9 mouse cellular contexts compared by ENCODE assay signal in genomic region chr5:137189326-137189725, GRCm38 (mm10). TPM values are rescaled to one million over a fixed set of nuclear protein-coding genes. Genes with fewer than 3 reads are reported as not detected.
DNase-seq lines count a peak whose midpoint lies in the region; ATAC-seq and TF ChIP-seq lines count a peak whose summit lies in the region.
"Had no signal": no experiment of that assay in that cellular context is flagged by ENCODE, and none has a peak within 500 bp of the region (broad histone marks: within the 10 kb centered on the region; RNA-seq: fewer than 3 reads in every experiment).

No protein-coding gene starts in this region.

- peak overlapping the region; percentile 75 for H3K9ac ChIP-seq in hindbrain, embryonic 11.5 days (ENCODE audit: low read depth, low read length)

- TF ChIP-seq CTCF in testis, adult 2 months (IDR thresholded peaks at IDR 0.05; ENCODE audit: control insufficient read depth, insufficient read depth, insufficient replicate concordance, low read depth, low read length) = no peak

- H3K4me1 ChIP-seq in testis, adult 2 months (ENCODE audit: control insufficient read depth, insufficient read depth, low read length) = peaks cover 2% of the 10 kb centered on the region; the same call in 1 of the 2 replicates
- H3K4me1 ChIP-seq in hindbrain, embryonic 11.5 days (replicated peaks; ENCODE audit: control insufficient read depth, insufficient read depth, low read length) = no peaks in the 10 kb centered on the region

- H3K4me3 ChIP-seq in testis, adult 2 months (ENCODE audit: control insufficient read depth, low read depth, low read length) = peak overlapping the region; percentile 63
- H3K4me3 ChIP-seq in hindbrain, embryonic 11.5 days (ENCODE audit: low read depth, low read length) = peak overlapping the region; percentile 42

- H3K27me3 ChIP-seq in testis, adult 2 months (ENCODE audit: control insufficient read depth, insufficient read depth, low read length) = no peaks in the 10 kb centered on the region
- no peaks in the 10 kb centered on the region for H3K27me3 ChIP-seq in hindbrain, embryonic 11.5 days (ENCODE audit: control insufficient read depth, insufficient read depth, low read length)

- WGBS in hindbrain, embryonic 11.5 days = 4% methylated on average over 34 of the region's 34 CpGs

- H3K9me3 ChIP-seq in hindbrain, embryonic 11.5 days (ENCODE audit: control insufficient read depth, low read length) = no peaks in the 10 kb centered on the region

- no peak for ATAC-seq in hindbrain, embryonic 11.5 days (ENCODE audit: low FRiP score)
- peak; percentile 91 for ATAC-seq in megakaryocyte, adult 5-6 weeks (ENCODE audit: poor library complexity, severe bottlenecking)

- no peak overlapping the region for H3K27ac ChIP-seq in testis, adult 2 months (ENCODE audit: control insufficient read depth, insufficient read depth, low read depth, low read length)
- H3K27ac ChIP-seq in hindbrain, embryonic 11.5 days (ENCODE audit: low read depth, low read length) = no peak overlapping the region

- H3K36me3 ChIP-seq in testis, adult 2 months (ENCODE audit: control insufficient read depth, insufficient read depth, low read length) = no peaks in the 10 kb centered on the region
- H3K36me3 ChIP-seq in hindbrain, embryonic 11.5 days (ENCODE audit: control insufficient read depth, insufficient read depth, low read length) = no peaks in the 10 kb centered on the region

- DNase-seq in adrenal gland, postnatal 10 days = peak; percentile 17
- DNase-seq in adrenal gland, postnatal 4 days (ENCODE audit: low spot score in 2 of 2) = no peak
- no peak for DNase-seq in testis, postnatal 14 days (ENCODE audit: low spot score)
- DNase-seq in hindbrain, embryonic 11.5 days (ENCODE audit: low spot score) = peak; percentile 56
- peak; percentile 67 to 68 for DNase-seq in spleen, postnatal 36 days (ENCODE audit: low spot score in 2 of 2)
- no peak for DNase-seq in frontal cortex, postnatal 14 days (ENCODE audit: low spot score in 2 of 2)

- peak overlapping the region; percentile 76 for H3K4me2 ChIP-seq in hindbrain, embryonic 11.5 days (replicated peaks; ENCODE audit: low read depth, low read length)

- no peak for TF ChIP-seq POLR2A in testis, adult 2 months (IDR thresholded peaks at IDR 0.05; ENCODE audit: control insufficient read depth, low read depth, low read length)

RNA-seq across cellular contexts. Expression of gene Muc3a, which starts 22.9 kb away (rescaled TPM):
- under 1 TPM; 0.24 to 0.51 TPM for total RNA-seq in adrenal gland, postnatal 10 days (2021)
- under 1 TPM; 0.31 to 0.67 TPM for total RNA-seq in adrenal gland, postnatal 4 days (2021)
- polyA plus RNA-seq in testis, adult 2 months (2012; rRNA removed) = 1.2 and 1.4 TPM in 2 replicates
- polyA plus RNA-seq in hindbrain, embryonic 11.5 days (2014; fragmentation: Nextera tagmentation; extraction: Ambion mirVana) = 0.14 TPM in 1 of 2 replicates, not detected in the other
- total RNA-seq in megakaryocyte, adult 5-6 weeks (2015) = 0.87 and 1.4 TPM in 2 replicates
- total RNA-seq in megakaryocyte, adult 5-6 weeks (2017) = 0.08 and 0.29 TPM in 2 replicates

RNA-seq across cellular contexts. Expression of gene Muc3, which starts 40.2 kb away (rescaled TPM):
- total RNA-seq in adrenal gland, postnatal 10 days (2021) = not detected
- not detected for total RNA-seq in adrenal gland, postnatal 4 days (2021)
- 24.7 and 26.0 TPM in 2 replicates for polyA plus RNA-seq in testis, adult 2 months (2012; rRNA removed)
- polyA plus RNA-seq in hindbrain, embryonic 11.5 days (2014; fragmentation: Nextera tagmentation; extraction: Ambion mirVana) = not detected in 2 replicates
- total RNA-seq in megakaryocyte, adult 5-6 weeks (2015) = not detected in 2 replicates
- total RNA-seq in megakaryocyte, adult 5-6 weeks (2017) = not detected in 2 replicates
- total RNA-seq: heart, postnatal 14 days had no signal

Comparison
In these comparisons a context has a peak if more than half of its experiments do, and no peak if none do; other contexts are left out.
1. DNase-seq: peak in adrenal gland, postnatal 10 days (single experiment), hindbrain, embryonic 11.5 days (single experiment) and spleen, postnatal 36 days (2 of 2); none in adrenal gland, postnatal 4 days (0 of 2), testis, postnatal 14 days (single experiment) and frontal cortex, postnatal 14 days (0 of 2).